Mouse (Mus musculus): ENCODE measurements at regions not wholly inside any gene's neighbourhood (a gene's known extent, or its start where the extent isn't known, plus 50 kb on each side); places are given as distances from the start of the nearest gene placed in this dataset.

GRCm38 (mm10) chrX:99550057-99550760 is 79.1 kb upstream of the Pja1 start:
- intact Hi-C loops (cut with DNase I) = no loop called here

GRCm38 (mm10) chrX:99548284-99549019 is 77.4 kb upstream of the Pja1 start:
- intact Hi-C loops (cut with DNase I) = no loop called here
- DNase-seq = no peak

More at GRCm38 (mm10) chrX:99550057-99550760, 79.1 kb upstream of the Pja1 start:
- no peak for DNase-seq

GRCm38 (mm10) chrX:99544410-99544809 is 73.3 kb upstream of the Pja1 start:
- DNase-seq = no peak
- intact Hi-C loops (cut with DNase I) = no loop called here

GRCm38 (mm10) chrX:99541916-99542315 is 70.8 kb upstream of the Pja1 start:
- DNase-seq = no peak

GRCm38 (mm10) chrX:99540087-99540576 is 69.1 kb upstream of the Pja1 start:
- intact Hi-C loops (cut with DNase I) = no loop called here
- DNase-seq = peak; percentile 90

More at GRCm38 (mm10) chrX:99541916-99542315, 70.8 kb upstream of the Pja1 start:
- intact Hi-C loops (cut with DNase I) = no loop called here

- no peak for DNase-seq
- intact Hi-C loops (cut with DNase I) = no loop called here
Measured at GRCm38 (mm10) chrX:99539684-99540083, 68.6 kb upstream of the Pja1 start.

- intact Hi-C loops (cut with DNase I) = no loop called here
- no peak for DNase-seq
Measured at GRCm38 (mm10) chrX:99537814-99538213, 66.7 kb upstream of the Pja1 start.

GRCm38 (mm10) chrX:99534922-99535321 is 63.8 kb upstream of the Pja1 start:
- intact Hi-C loops (cut with DNase I) = no loop called here
- DNase-seq = no peak

- DNase-seq = no peak
- intact Hi-C loops (cut with DNase I) = no loop called here
Measured at GRCm38 (mm10) chrX:99531154-99531553, 60.1 kb upstream of the Pja1 start.

- DNase-seq = no peak
- intact Hi-C loops (cut with DNase I) = no loop called here
Measured at GRCm38 (mm10) chrX:99530511-99530910, 59.4 kb upstream of the Pja1 start.

GRCm38 (mm10) chrX:99523306-99523705 is 52.2 kb upstream of the Pja1 start:
- intact Hi-C loops (cut with DNase I) = loop anchor here (2.0 kb wide), 1 partner anchor 389 kb away; no protein-coding TSS in a partner anchor
- DNase-seq = no peak

- DNase-seq = peak; percentile 78
- intact Hi-C loops (cut with DNase I) = loop anchor here (2.0 kb wide), 1 partner anchor 388 kb away; no protein-coding TSS in a partner anchor
Measured at GRCm38 (mm10) chrX:99522830-99523229, 51.8 kb upstream of the Pja1 start.

- DNase-seq = no peak
- intact Hi-C loops (cut with DNase I) = loop anchor here (2.0 kb wide), 1 partner anchor 387 kb away; no protein-coding TSS in a partner anchor
Measured at GRCm38 (mm10) chrX:99522289-99522688, 51.2 kb upstream of the Pja1 start.

- DNase-seq = no peak
- intact Hi-C loops (cut with DNase I) = loop anchor here (2.0 kb wide), 1 partner anchor 387 kb away; no protein-coding TSS in a partner anchor
Measured at GRCm38 (mm10) chrX:99521866-99522265, 50.8 kb upstream of the Pja1 start.
